Mouse (Mus musculus) liver (tissue): ENCODE data around the gene Cavin3.

Experiments
- DNase-seq: peaks from one replicate; pipeline ENCODE4 v3.0.0-alpha.2; 2020; ENCODE audit warnings: mixed read lengths

Gene Cavin3

DNA sequence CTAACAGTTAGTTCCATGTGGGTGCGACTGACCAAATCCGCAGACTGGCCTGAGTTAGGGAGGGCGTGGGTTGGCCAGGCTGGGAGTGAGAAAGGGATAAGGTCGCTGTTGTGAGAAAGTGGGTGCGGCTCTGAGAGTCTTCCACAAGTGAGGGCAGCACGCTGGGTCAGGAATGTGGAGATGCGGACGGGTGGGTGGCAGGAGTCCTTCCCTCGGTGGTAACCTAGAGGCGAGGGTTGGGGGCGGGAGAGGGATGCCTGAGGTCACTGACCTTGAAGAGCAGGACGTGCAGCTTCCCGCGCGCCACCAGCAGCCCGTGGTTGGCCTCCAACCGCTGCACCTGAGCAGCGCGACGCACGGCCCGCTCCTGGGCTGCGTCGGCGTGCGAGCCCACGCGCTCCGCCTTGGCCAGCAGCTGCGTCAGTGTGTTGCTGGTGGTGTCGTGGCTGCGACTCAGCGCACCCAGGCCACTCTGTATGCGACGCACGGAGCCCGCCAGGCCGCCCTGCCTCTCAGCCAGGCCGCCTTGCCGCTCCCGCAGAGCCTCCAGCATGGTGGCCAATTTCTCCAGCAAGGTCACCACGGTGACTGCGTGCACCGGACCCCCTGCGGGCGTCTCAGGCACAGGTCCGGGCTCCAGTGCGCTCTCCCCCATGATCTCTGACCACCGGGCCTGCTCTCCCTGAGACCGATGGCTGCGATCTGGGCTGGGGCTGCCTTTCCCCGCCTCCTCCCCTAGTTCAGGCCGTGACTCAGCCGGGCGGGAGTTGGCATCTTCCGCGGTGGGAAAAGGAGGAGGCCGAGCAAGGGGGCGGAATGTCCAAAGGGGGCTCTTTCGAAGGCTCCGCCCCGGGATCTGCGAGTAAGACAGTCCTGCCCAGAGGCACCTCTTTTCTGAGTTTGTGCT, at the start of gene Cavin3:
Cavin3 (minus strand) TSS at position 796 of the 907 bp plus-strand sequence.
- peak; percentile 52 for DNase-seq

GRCm38 (mm10) chr7:105528094-105528493, 46.0 kb upstream of the Cavin3 start:
- DNase-seq, result no peak

- no peak for DNase-seq
Observed at GRCm38 (mm10) chr7:105527306-105527937, 45.3 kb upstream of the Cavin3 start.

DNA sequence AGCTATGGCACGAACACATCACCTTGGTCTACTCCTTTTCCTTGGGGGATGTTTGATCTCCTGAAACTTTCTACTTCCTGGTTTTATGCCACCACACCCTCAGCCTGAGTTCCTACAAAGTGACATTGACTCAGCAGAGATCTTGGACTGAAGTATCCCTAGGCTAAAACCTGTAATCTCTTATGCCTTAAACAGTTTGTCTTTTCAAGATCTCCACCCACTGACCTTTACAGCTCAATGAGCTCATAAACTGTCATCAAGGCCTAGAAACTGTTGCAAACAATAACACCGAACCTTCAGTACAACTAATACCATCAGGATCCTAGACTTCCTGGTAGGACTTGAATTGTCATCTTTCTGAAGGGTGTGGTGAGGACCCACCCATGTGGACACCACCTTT, 42.1 kb upstream of the Cavin3 start:
- DNase-seq, result no peak

DNA sequence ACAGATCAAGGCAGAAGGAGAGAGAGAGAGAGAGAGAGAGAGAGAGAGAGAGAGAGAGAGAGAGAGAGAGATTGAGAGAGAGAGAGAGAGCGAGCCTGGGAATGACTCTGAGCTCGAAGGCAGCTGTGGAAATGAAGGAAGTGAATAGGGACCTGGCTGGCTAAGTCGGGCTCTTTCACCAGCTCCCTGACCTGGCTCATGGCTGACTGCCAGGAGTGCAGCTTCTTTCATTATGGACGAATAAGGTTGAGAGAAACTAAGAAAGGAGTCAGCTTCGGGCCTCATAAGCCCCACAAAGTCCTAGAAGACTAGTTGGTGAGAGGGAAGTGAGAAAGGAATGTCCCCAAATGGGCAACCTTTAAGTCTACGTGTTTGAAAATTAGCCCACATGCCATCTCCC, 38.1 kb upstream of the Cavin3 start:
- no peak for DNase-seq

DNA sequence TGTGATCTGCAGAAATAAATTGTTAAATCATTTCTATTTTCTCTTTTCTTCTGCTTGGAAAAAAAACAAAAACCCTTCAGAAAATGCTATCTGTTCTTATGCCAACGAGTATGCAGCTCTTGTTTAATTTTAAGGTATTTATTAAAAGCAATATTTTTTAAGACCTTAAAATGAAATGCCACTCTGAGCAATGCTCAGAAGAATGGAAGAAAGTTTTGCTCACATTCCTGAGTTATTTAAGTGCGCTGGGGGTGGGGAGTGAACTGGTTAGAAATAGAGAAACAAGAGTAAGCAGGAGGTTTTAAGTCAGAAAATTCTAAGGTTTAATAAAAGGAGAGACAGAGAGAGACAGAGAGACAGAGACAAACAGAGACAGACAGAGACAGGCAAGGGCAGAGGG, 37.7 kb upstream of the Cavin3 start:
- DNase-seq, result no peak

GRCm38 (mm10) chr7:105519336-105519735, 37.2 kb upstream of the Cavin3 start:
- DNase-seq, result no peak

DNA sequence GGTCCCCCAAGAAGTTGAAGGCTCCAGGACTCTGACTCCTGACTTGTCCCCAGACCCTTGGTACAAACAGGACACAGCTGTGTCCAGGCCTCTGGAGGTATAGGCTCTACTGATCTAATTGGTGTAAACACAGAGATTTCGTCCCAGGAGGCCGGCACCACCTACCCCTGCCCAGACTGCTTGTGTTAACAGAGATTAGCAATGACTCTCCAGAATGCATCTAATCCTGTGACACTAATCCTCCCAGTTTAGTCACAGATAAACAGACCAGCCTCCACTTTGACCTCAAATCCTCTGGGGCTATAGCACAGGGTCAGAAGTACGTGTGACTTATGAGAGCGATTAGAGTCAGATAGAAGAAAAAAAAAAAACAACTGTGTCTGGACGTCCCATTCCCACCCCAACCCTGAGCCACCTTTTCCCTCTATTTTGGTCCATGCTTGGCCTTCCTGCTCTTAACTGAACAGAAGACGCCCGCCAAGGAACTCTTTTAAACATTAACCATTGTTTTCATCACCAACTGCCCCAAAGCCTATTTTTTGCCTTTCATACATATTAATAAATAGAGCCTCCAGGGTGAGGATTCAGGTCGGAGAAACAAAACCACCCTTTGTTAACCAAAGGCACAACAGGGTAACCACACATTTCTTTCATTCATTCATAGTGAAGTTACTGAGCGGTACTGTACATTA, 34.7 kb upstream of the Cavin3 start:
- no peak for DNase-seq

DNA sequence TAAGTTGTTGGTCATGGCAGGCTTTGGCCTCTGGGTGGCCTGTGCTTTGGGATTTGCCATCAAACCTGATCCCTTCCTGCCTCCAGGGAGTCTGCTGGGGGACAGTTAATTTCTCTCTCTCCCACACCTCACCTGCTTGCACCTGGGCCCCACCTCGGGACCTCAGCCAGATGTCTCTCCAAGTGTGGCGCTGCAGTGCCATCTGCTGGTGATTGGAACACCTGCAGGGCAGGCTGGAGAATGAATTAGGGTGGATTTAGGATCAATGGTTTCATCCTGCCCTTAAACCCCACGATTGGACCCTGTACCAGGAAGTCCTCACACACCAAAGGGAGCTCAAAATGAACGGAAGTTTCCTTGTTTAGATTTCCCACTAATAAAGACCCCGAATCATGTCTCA, 33.1 kb upstream of the Cavin3 start:
- DNase-seq, result peak; percentile 50

GRCm38 (mm10) chr7:105514561-105514960, 32.5 kb upstream of the Cavin3 start:
- no peak for DNase-seq

GRCm38 (mm10) chr7:105513845-105514291, 31.8 kb upstream of the Cavin3 start:
- no peak for DNase-seq

DNA sequence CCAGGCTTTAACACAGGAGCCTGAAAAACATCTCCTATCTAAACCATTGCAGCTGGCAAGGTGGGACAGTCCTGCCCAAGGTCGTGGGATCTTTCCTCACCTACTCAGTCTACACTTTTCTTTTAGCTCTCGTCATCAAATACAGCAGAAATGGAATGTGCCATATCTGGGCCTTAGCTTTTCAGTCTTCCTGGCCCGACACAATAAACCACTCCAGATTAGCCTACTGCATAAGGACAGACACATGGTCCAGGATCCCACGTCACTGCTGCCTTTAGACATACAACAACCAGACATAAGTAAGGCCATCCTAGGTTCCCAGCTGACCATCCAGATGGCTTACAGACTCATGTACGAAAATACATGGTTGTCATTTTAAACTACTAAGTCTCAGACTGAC, 28.0 kb upstream of the Cavin3 start:
- no peak for DNase-seq

DNA sequence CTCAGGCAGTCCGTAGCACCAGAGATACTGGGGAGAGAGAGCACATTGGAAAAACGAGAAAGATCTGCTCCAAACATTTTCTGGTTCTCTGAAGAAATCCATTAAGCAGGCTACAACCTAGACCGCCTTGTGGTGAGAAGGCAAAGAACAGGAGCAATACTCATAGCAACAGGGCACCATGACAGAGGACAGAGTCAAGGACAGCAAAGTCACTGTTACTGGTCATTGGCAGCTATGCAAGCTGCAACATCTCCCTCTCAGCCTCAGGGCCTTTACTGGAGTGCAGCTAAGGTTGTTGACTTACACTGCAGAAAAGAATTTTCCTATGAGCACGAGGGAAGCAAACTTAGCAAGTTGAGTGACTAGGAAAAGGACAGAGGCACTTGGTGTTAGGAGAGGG, 25.2 kb upstream of the Cavin3 start:
- DNase-seq, result no peak

- DNase-seq, result no peak
Observed at GRCm38 (mm10) chr7:105501984-105502383, 19.9 kb upstream of the Cavin3 start.

DNA sequence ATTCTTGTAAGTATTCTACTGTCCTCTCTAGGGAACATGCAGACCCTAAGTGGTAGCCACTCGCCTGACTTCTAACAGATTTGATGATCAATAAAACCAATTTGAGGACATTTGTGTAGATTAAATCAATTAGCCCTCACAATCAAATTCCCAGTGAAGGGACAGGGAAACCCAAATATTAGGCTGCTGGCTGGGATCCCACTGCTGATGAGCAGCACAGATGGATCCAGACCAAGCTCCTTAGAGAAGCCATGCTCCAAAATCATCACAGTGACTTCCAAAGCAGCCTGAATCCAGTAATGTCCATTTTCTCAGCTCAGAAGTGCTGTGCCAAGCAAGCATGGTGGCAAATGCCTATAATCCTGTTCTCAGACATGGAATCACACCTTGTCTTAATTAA, 17.6 kb upstream of the Cavin3 start:
- DNase-seq, result no peak

GRCm38 (mm10) chr7:105498854-105499492, 16.9 kb upstream of the Cavin3 start:
- no peak for DNase-seq

DNA sequence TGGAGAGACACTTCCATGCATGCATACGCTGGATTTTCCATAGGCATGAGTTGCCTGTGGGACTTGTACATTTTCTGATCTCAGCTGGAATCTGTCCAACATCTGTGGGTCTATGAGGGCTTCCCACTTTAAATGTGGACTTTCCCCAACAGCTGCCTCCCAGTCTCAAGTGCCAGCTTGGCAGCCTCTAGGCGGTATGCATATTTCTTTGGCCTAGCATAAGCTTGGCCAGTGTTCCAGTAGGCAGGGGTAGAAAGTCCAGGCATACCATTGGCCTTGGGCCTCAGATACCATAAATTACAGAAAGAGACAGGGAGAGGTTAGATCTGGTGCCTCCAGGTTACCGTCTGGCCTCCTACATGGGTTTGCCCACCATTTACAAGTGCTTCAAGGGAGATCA, 15.8 kb upstream of the Cavin3 start:
- DNase-seq, result no peak

- DNase-seq, result no peak
Observed at GRCm38 (mm10) chr7:105487104-105487876, 5.2 kb upstream of the Cavin3 start.

DNA sequence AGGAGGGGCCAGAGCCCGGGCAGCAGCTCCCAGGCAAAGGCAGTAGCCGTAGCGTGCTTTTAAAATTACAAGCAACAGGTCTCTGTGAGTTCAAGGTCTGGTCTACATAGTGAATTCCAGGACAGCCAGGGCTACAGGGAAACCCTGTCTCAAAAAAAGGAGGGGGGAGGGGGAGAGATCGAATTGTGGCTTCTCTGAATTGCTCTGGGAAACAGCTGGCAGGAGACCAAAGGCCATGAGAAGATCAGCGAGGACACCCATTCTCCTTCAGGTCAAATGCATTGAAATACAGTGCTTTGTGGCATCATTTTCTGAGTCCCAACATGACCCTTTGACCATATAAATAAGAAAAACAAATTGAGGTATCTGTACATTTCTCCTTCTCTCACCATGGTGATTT, 2.9 kb upstream of the Cavin3 start:
- no peak for DNase-seq

DNA sequence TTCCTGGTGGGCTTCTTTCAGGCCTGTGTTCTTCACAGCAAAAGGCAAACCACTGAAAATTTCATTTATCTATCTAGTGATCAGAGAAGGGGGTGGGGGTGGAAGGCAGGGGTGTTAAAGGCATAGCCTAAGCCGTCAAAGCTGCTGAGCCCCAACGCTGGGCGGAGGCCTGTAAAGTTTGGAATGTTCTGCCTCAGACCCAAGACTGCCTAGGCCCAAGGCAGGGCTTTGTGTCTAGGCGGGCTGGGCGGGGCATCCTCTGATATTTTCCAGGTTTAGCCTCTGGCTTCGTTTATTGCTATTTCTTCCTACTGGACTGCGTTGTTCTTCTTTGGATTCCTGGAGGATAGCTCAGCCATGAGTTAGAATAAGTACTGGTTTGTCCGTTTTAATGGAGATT, 326 bp upstream of the Cavin3 start:
- DNase-seq, result peak; percentile 20

- no peak for DNase-seq
Observed at GRCm38 (mm10) chr7:105480561-105481504, 1.3 kb downstream of the Cavin3 start.
